8 mouse cellular contexts compared by ENCODE assay signal in the genomic region with DNA sequence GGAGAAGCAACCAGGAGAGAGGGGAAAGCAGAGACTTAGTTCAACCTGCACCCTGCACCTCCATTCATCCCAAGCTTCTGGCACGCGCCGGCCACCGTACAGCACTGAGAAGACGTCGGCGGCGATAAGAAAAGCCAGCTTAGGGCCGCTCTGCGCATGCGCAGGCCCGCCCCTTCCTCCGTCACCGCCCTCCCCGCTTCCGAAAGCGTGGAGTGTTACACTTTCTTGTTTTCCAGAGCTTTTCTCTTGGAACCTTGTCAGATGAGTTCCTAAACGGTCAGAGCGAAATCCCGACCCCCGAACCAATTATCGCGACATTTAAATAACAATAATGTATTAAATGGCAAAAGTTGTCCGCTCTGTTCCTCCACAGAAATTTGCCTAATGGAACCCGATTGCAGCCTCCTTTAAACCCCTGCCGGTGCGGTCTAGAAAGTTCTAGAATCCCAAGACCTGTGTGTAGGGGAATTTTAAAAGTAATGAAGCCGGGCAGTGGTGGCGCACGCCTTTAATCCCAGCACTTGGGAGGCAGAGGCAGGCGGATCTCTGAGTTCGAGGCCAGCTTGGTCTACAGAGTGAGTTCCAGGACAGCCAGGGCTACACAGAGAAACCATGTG. TPM values are rescaled to one million over a fixed set of nuclear protein-coding genes. Genes with fewer than 3 reads are reported as not detected.
DNase-seq lines count a peak whose midpoint lies in the region; ATAC-seq and TF ChIP-seq lines count a peak whose summit lies in the region.

Gene Ints2, minus strand, starts transcription at position 116 of the 617 bp plus-strand sequence.

- TF ChIP-seq CTCF in C2C12 (IDR thresholded peaks at IDR 0.05; ENCODE audit: control insufficient read depth, insufficient read depth, insufficient read length): no peak
- no peak for TF ChIP-seq CTCF in brain, embryonic 14.5 days (IDR thresholded peaks at IDR 0.05; ENCODE audit: borderline replicate concordance, extremely low read depth, insufficient read depth, insufficient read length)
- no peak for TF ChIP-seq CTCF in liver, adult 2 months (IDR thresholded peaks at IDR 0.05; ENCODE audit: low read depth, low read length)

- H3K79me3 ChIP-seq in C2C12 (ENCODE audit: low read depth): peaks cover 13% of the 10 kb centered on the region

- peak within 1 kb of the TSS; percentile 70 for H3K27ac ChIP-seq in heart, embryonic 11.5 days (ENCODE audit: low read depth, low read length)
- H3K27ac ChIP-seq in kidney, embryonic 16.5 days (ENCODE audit: low read length): peak within 1 kb of the TSS; percentile 80
- peak within 1 kb of the TSS; percentile 50; the same call in 1 of the 2 replicates for H3K27ac ChIP-seq in liver, adult 2 months (replicated peaks; ENCODE audit: insufficient read depth, low read depth, low read length)

- TF ChIP-seq POLR2A in brain, embryonic 14.5 days (IDR thresholded peaks at IDR 0.05; ENCODE audit: borderline replicate concordance, extremely low read depth, insufficient read depth, insufficient read length, poor library complexity, severe bottlenecking): peak; percentile 65; the same call in 1 of the 2 replicates
- peak; percentile 57; the same call in 1 of the 2 replicates for TF ChIP-seq POLR2A in liver, adult 2 months (IDR thresholded peaks at IDR 0.05; ENCODE audit: extremely low read depth, insufficient read depth, low read length)
- TF ChIP-seq POLR2A in myocyte (IDR thresholded peaks at IDR 0.05; ENCODE audit: insufficient read length, low read depth): peak; percentile 78

- no peaks in the 10 kb centered on the region for H3K27me3 ChIP-seq in C2C12 (ENCODE audit: control insufficient read depth, insufficient read depth, insufficient read length)
- no peaks in the 10 kb centered on the region for H3K27me3 ChIP-seq in erythroblast, embryonic 14.5 days (ENCODE audit: control insufficient read depth)
- no peaks in the 10 kb centered on the region for H3K27me3 ChIP-seq in heart, embryonic 11.5 days (ENCODE audit: control insufficient read depth, insufficient read depth, low read length)
- H3K27me3 ChIP-seq in kidney, embryonic 16.5 days (ENCODE audit: insufficient read depth, low read length): no peaks in the 10 kb centered on the region
- no peaks in the 10 kb centered on the region for H3K27me3 ChIP-seq in liver, adult 2 months (ENCODE audit: control insufficient read depth, insufficient read depth, low read length)
- no peaks in the 10 kb centered on the region for H3K27me3 ChIP-seq in myocyte (ENCODE audit: control insufficient read depth, insufficient read depth, insufficient read length)
- H3K27me3 ChIP-seq in splenic B cell, adult 2 months (ENCODE audit: control insufficient read depth, insufficient read depth, low read length, poor library complexity, severe bottlenecking): no peaks in the 10 kb centered on the region

- H3K79me2 ChIP-seq in C2C12 (ENCODE audit: control insufficient read depth, insufficient read depth): peaks cover 29% of the 10 kb centered on the region
- no peaks in the 10 kb centered on the region; the same call in 1 of the 2 replicates for H3K79me2 ChIP-seq in liver, adult 2 months (ENCODE audit: control insufficient read depth, insufficient read depth, low read length)
- H3K79me2 ChIP-seq in myocyte (ENCODE audit: control insufficient read depth, insufficient read depth): peaks cover 9% of the 10 kb centered on the region

- WGBS in heart, embryonic 11.5 days (ENCODE audit: insufficient replicate concordance): 7% methylated on average over 32 of the region's 32 CpGs
- WGBS in kidney, embryonic 16.5 days: 7% methylated on average over 32 of the region's 32 CpGs
- 7% methylated on average over 32 of the region's 32 CpGs for WGBS in liver, adult 2 months

- peaks cover 20% of the 10 kb centered on the region for H3K4me1 ChIP-seq in erythroblast, embryonic 14.5 days (ENCODE audit: control insufficient read depth)
- H3K4me1 ChIP-seq in heart, embryonic 11.5 days (ENCODE audit: control insufficient read depth, insufficient read depth, low read length): peaks cover 10% of the 10 kb centered on the region
- peaks cover 11% of the 10 kb centered on the region for H3K4me1 ChIP-seq in kidney, embryonic 16.5 days (ENCODE audit: insufficient read depth, low read length)
- peaks cover 3% of the 10 kb centered on the region; the same call in 1 of the 2 replicates for H3K4me1 ChIP-seq in liver, adult 2 months (ENCODE audit: control insufficient read depth, insufficient read depth, low read length)

- peak; percentile 98 for DNase-seq in brain, embryonic 14.5 days (ENCODE audit: low read depth)
- peak; percentile 80 for DNase-seq in liver, adult 2 months (ENCODE audit: extremely low read depth, low read depth, low spot score)
- DNase-seq in splenic B cell, adult 2 months (ENCODE audit: low read depth, low spot score): peak; percentile 94

- no peaks in the 10 kb centered on the region for H3K9me3 ChIP-seq in erythroblast, embryonic 14.5 days (ENCODE audit: control insufficient read depth, low read length)
- no peaks in the 10 kb centered on the region for H3K9me3 ChIP-seq in heart, embryonic 11.5 days (replicated peaks; ENCODE audit: control insufficient read depth, low read length)
- no peaks in the 10 kb centered on the region for H3K9me3 ChIP-seq in kidney, embryonic 16.5 days (ENCODE audit: low read length)

- peak within 1 kb of the TSS; percentile 80 for H3ac ChIP-seq in C2C12 (ENCODE audit: control insufficient read depth, insufficient read length, low read depth)
- H3ac ChIP-seq in myocyte (ENCODE audit: control insufficient read depth, insufficient read length): peak within 1 kb of the TSS; percentile 25

- peak within 1 kb of the TSS; percentile 87 for H3K4me2 ChIP-seq in heart, embryonic 11.5 days
- H3K4me2 ChIP-seq in kidney, embryonic 16.5 days (replicated peaks; ENCODE audit: low read depth, low read length): peak within 1 kb of the TSS; percentile 50
- peak within 1 kb of the TSS; percentile 95 for H3K4me2 ChIP-seq in myocyte (ENCODE audit: low read depth)

- H3K4me3 ChIP-seq in C2C12 (ENCODE audit: insufficient read depth, poor library complexity, severe bottlenecking) (peak within 1 kb of the TSS; percentile 56), myocyte (peak within 1 kb of the TSS; percentile 70)
- peak within 1 kb of the TSS; percentile 76 for H3K4me3 ChIP-seq in erythroblast, embryonic 14.5 days (replicated peaks)
- H3K4me3 ChIP-seq in heart, embryonic 11.5 days (ENCODE audit: low read depth, low read length): peak within 1 kb of the TSS; percentile 80
- peak within 1 kb of the TSS; percentile 79 for H3K4me3 ChIP-seq in kidney, embryonic 16.5 days (ENCODE audit: low read length)
- H3K4me3 ChIP-seq in liver, adult 2 months (ENCODE audit: insufficient read depth, low read depth, low read length): peak within 1 kb of the TSS; percentile 94

- H3K36me3 ChIP-seq in C2C12 (ENCODE audit: control insufficient read depth, insufficient read depth) (peaks cover 23% of the 10 kb centered on the region), myocyte (ENCODE audit: control insufficient read depth, insufficient read depth) (peaks cover 7% of the 10 kb centered on the region)
- H3K36me3 ChIP-seq in erythroblast, embryonic 14.5 days (ENCODE audit: control insufficient read depth): peaks cover 17% of the 10 kb centered on the region
- H3K36me3 ChIP-seq in heart, embryonic 11.5 days (ENCODE audit: control insufficient read depth, insufficient read depth, low read length): no peaks in the 10 kb centered on the region
- 0 out of 2 replicates have a peak, but pooled peaks cover 5% of the 10 kb centered on the region for H3K36me3 ChIP-seq in kidney, embryonic 16.5 days (ENCODE audit: insufficient read depth, low read length)
- H3K36me3 ChIP-seq in liver, adult 2 months (ENCODE audit: control insufficient read depth, insufficient read depth, low read length): no peaks in the 10 kb centered on the region
- H3K36me3 ChIP-seq in splenic B cell, adult 2 months (ENCODE audit: control insufficient read depth, insufficient read depth, low read length, poor library complexity, severe bottlenecking): no peaks in the 10 kb centered on the region

- peak within 1 kb of the TSS; percentile 96 for H3K9ac ChIP-seq in heart, embryonic 11.5 days (ENCODE audit: low read depth, low read length)
- H3K9ac ChIP-seq in kidney, embryonic 16.5 days (replicated peaks; ENCODE audit: low read length): peak within 1 kb of the TSS; percentile 88
- peak within 1 kb of the TSS; percentile 80 for H3K9ac ChIP-seq in liver, adult 2 months (ENCODE audit: low read depth, low read length)

- ATAC-seq in heart, embryonic 11.5 days (replicated peaks; ENCODE audit: insufficient number of reproducible peaks, low FRiP score, low TSS enrichment): peak; percentile 80
- ATAC-seq in kidney, embryonic 16.5 days (ENCODE audit: low FRiP score, low TSS enrichment): peak; percentile 95

TF ChIP-seq in C2C12, 6 proteins besides CTCF, POLR2A, EP300 and RAD21:
- TF ChIP-seq CEBPB (IDR thresholded peaks at IDR 0.05; ENCODE audit: low read depth) (no peak), MAX (IDR thresholded peaks at IDR 0.05) (peak; percentile 72)
TF ChIP-seq in C2C12: peak in this region for 1.

TF ChIP-seq in myocyte, 11 proteins besides CTCF, POLR2A, EP300 and RAD21:
- peak; percentile 92 for TF ChIP-seq POLR2AphosphoS2 (IDR thresholded peaks at IDR 0.05; ENCODE audit: insufficient read length, low read depth)
- TF ChIP-seq USF1 (IDR thresholded peaks at IDR 0.05; ENCODE audit: low read depth): no peak

RNA-seq across cellular contexts. Expression of gene Ints2, which starts in this region (rescaled TPM):
- 9.1 TPM for polyA plus RNA-seq in C2C12 (2012; fragmentation: generic; extraction: Trizol)
- 27.3 and 35.9 TPM in 2 replicates for polyA plus RNA-seq in brain, embryonic 14.5 days (2012; rRNA removed)
- polyA plus RNA-seq in erythroblast, embryonic 14.5 days (2012): 0.03 and 0.05 TPM in 2 replicates
- polyA plus RNA-seq in heart, embryonic 11.5 days (2014; fragmentation: Nextera tagmentation; extraction: Ambion mirVana): 21.0 and 22.2 TPM in 2 replicates
- polyA plus RNA-seq in kidney, embryonic 16.5 days (2015; fragmentation: Nextera tagmentation; extraction: Ambion mirVana): 32.1 and 33.2 TPM in 2 replicates
- 3.2 and 3.7 TPM in 2 replicates for total RNA-seq in liver, adult 2 months (2014; rRNA removed)
- 2.0 and 3.4 TPM in 2 replicates for polyA plus RNA-seq in liver, adult 2 months (2012; rRNA removed)
- 5.3 TPM for polyA plus RNA-seq in myocyte (2012; fragmentation: generic; extraction: Trizol)

Comparison
In these comparisons a context has a peak if more than half of its experiments do, and no peak if none do; other contexts are left out.
1. Peak in every context shown above with its lines: DNase-seq, ATAC-seq, H3K4me3 ChIP-seq and H3K27ac ChIP-seq.